8 mouse cellular contexts compared by ENCODE assay signal in the genomic region with DNA sequence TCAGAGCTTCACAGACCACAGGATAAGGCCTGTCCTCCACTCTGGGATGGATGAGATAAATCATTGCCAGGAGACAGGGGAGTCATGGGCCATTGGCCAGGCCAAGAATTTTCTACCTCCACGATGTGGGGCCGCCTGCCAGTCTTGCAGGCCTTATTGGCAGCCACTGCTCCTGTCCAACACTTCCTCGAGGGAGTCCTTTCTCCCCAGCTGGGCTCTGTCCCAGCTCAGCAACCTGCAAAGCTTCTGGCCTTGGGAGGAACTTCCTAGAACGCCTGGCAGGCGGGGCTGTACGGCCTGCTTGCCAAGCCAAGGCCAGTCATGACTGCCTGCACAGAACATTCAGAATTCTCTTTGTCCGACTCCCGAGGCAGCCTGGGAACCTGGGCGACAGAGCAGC. TPM values are rescaled to one million over a fixed set of nuclear protein-coding genes. Genes with fewer than 3 reads are reported as not detected.
DNase-seq lines count a peak whose midpoint lies in the region; ATAC-seq lines count a peak whose summit lies in the region.

No protein-coding gene starts in this region.

- 52% methylated on average over 9 of the region's 9 CpGs for WGBS in heart, embryonic 14.5 days
- WGBS in kidney, embryonic 14.5 days = 33% methylated on average over 9 of the region's 9 CpGs

- H3K4me2 ChIP-seq in heart, embryonic 14.5 days (ENCODE audit: low read length) = no peak overlapping the region
- no peak overlapping the region for H3K4me2 ChIP-seq in kidney, embryonic 14.5 days (replicated peaks; ENCODE audit: low read depth, low read length)

- ATAC-seq in heart, embryonic 14.5 days (ENCODE audit: insufficient number of reproducible peaks, insufficient read depth, low FRiP score, low read depth) = peak; percentile 29; the same call in 1 of the 2 replicates
- peak; percentile 33; the same call in 1 of the 2 replicates for ATAC-seq in kidney, embryonic 14.5 days (ENCODE audit: low FRiP score, low TSS enrichment)

- intact Hi-C loops in left cerebral cortex, postnatal 4 days (cut with DNase I) = no loop called here

- H3K27me3 ChIP-seq in heart, embryonic 14.5 days (ENCODE audit: control insufficient read depth, insufficient read depth, low read length) = no peaks in the 10 kb centered on the region
- H3K27me3 ChIP-seq in kidney, embryonic 14.5 days (ENCODE audit: control insufficient read depth, insufficient read depth, low read length) = no peaks in the 10 kb centered on the region

- DNase-seq in left cerebral cortex, postnatal 4 days = peak; percentile 80
- DNase-seq in left cerebral cortex, adult 8-10 months (ENCODE audit: low spot score in 2 of 2) = no peak
- DNase-seq in cerebellum, postnatal 25 days = peak; percentile 75 to 79
- DNase-seq in lung, postnatal 25 days (ENCODE audit: low spot score) = peak; percentile 72
- no peak for DNase-seq in liver
- DNase-seq in spleen, adult 12 weeks (ENCODE audit: low spot score) = no peak

- H3K9me3 ChIP-seq in heart, embryonic 14.5 days (ENCODE audit: control insufficient read depth, low read length) = no peaks in the 10 kb centered on the region
- no peaks in the 10 kb centered on the region for H3K9me3 ChIP-seq in kidney, embryonic 14.5 days (ENCODE audit: control insufficient read depth, low read length)

- H3K4me3 ChIP-seq in heart, embryonic 14.5 days (ENCODE audit: control insufficient read depth in 1 of 2, insufficient read depth in 1 of 2, low read depth in 1 of 2, low read length in 2 of 2) = no peak overlapping the region
- H3K4me3 ChIP-seq in kidney, embryonic 14.5 days (ENCODE audit: low read length) = no peak overlapping the region

- H3K4me1 ChIP-seq in heart, embryonic 14.5 days (ENCODE audit: control insufficient read depth in 2 of 2, insufficient read depth in 2 of 2, low read length in 2 of 2) = peaks cover 19 to 36% of the 10 kb centered on the region in 2 experiments
- peaks cover 26% of the 10 kb centered on the region for H3K4me1 ChIP-seq in kidney, embryonic 14.5 days (ENCODE audit: control insufficient read depth, insufficient read depth, low read length)

- no peaks in the 10 kb centered on the region for H3K36me3 ChIP-seq in heart, embryonic 14.5 days (ENCODE audit: control insufficient read depth, insufficient read depth, low read length)
- H3K36me3 ChIP-seq in kidney, embryonic 14.5 days (ENCODE audit: control insufficient read depth, insufficient read depth, low read length) = no peaks in the 10 kb centered on the region

- peak overlapping the region; percentile 11 to 15; a peak in 3 of 4 replicates for H3K27ac ChIP-seq in heart, embryonic 14.5 days (replicated peaks in 1 of 2; ENCODE audit: control insufficient read depth in 1 of 2, insufficient read depth in 1 of 2, low read depth in 2 of 2, low read length in 2 of 2)
- H3K27ac ChIP-seq in kidney, embryonic 14.5 days (ENCODE audit: low read depth, low read length) = peak overlapping the region; percentile 4

- no peak overlapping the region for H3K9ac ChIP-seq in heart, embryonic 14.5 days (ENCODE audit: low read length)
- 0 out of 2 replicates have a peak overlapping the region, but pooled peaks have one; percentile 28 for H3K9ac ChIP-seq in kidney, embryonic 14.5 days (ENCODE audit: low read depth, low read length)

RNA-seq across cellular contexts. Expression of a gene that starts 58.3 kb away (rescaled TPM):
- 100 to 1,000 TPM; 232 to 237 TPM for total RNA-seq in left cerebral cortex, postnatal 4 days (2021)
- 10 to 100 TPM; 44.9 to 49.3 (median 46.5) TPM for total RNA-seq in left cerebral cortex, adult 8-10 months (2022)
- polyA plus RNA-seq in heart, embryonic 14.5 days (2014; fragmentation: Nextera tagmentation; extraction: Ambion mirVana) = 28.0 and 33.6 TPM in 2 replicates
- polyA plus RNA-seq in kidney, embryonic 14.5 days (2014; fragmentation: Nextera tagmentation; extraction: Ambion mirVana) = 12.1 and 23.7 TPM in 2 replicates

Comparison
In these comparisons a context has a peak if more than half of its experiments do, and no peak if none do; other contexts are left out.
1. DNase-seq: peak in left cerebral cortex, postnatal 4 days (single experiment), cerebellum, postnatal 25 days (2 of 2) and lung, postnatal 25 days (single experiment); none in left cerebral cortex, adult 8-10 months (0 of 2), liver (single experiment) and spleen, adult 12 weeks (single experiment).
2. RNA of a gene that starts 58.3 kb away (total RNA-seq): 232 to 237 TPM in left cerebral cortex, postnatal 4 days; 44.9 to 49.3 TPM in left cerebral cortex, adult 8-10 months; every median in the first group is over 4 times any median in the second.